Mouse (Mus musculus) heart, adult 9 months (tissue): ENCODE data around the gene Cep170b.

Experiments
- DNase-seq, 2 experiments: peaks; one replicate each; pipeline ENCODE4 v3.0.0; 2022; ENCODE audit warnings: low spot score in 2 of 2

The Cep170b gene

DNA sequence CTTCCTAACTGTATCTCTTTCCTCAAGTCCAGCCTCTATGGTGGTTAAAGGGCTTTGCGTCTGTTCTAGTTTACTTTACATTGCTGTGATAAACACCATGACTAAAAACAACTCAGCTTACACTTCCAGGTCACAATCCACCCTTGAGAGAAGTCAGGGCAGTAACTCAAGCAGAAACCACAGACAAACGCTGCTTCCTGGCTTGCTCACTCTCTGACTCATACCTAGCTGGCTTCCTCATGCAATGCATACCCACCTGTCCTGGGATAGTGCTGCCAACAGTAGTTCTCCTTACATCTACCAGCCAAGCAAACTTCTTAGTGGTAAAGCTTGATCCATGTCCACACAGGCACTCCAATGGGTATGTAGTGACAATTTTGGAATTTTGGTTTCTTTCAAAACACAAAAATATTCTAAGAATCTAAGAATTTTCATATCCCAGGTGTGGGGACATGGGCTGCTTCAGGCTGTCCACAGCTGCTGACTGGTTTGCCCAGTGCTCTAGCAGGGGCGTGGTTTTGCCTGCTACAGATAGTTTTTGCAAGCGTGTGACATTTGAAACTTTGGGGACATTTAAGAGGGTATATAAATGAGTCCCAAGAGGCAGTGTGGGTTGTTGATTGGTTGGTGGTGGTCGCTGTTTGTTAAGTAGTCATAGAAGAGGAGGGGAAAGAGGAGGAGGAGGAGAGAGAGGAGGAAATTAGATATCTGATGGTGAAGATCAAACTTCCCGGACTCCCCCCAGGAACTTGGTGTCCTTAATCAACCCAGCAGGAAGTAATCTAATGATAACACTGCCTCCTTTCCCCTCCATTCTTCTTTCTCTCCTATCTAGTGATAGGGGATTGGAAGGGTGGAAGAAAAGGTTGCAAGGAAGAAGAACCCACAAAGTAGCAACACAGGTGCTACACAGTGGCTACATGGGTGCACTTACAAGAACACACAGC is 17.6 kb upstream of the Cep170b start:
- no peak for DNase-seq

DNA sequence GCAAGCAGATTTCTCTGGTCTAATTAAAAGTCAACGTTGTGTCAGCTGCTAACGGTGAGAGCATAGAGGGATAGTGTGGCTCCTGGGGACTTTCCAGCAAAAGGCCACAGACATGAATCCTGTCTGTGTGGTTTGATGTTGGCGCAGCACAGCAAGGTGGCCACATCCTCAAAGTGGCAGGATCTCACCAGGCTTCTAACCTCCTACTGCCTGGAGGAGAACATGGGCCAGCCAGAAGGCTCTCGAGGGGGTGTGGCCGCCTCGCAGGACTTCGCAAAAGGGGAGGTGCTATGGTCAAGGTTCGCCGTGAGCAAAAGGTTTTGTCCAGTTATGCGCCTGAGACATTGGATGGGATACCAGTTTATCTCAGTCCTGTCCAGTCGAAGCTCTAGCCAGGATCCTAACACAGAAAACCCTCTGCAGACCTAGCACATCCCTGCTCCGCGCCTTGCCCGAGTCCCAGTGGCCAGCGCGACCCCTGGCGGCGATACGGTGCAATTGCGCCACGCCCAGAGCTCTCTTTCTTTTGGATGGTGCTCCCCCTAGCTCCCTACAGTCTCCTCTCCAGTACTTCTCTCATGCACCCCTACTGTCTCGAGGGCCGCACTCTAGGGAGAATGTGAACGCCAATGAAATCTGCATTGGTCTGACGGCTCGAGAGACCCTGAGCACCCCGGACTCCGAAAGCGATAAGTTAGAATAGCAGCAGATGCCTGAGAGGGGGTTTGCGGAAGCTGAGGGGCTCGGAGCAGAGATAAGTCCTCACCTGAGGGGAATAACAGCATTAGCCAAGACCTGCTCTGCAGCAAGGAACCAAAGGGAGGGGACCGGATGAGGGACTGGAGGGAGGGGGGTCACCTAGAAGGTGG is 13.3 kb upstream of the Cep170b start:
- peak; percentile 81 to 88 for DNase-seq

DNA sequence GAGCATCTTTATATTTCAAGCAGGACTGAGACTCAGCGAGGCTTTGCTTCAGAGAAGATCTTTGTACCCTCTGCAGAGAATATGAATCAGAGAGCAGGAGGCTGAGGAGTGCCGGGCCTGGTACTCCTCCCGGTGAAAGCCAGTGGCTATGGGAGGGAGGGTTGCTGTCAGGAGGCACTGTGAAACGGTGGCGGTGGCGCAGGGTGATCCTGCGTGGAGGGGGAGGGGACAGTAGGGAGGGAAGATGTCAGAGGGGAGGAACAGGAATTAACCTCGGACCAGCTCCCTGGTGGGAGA is 12.7 kb upstream of the Cep170b start:
- no peak for DNase-seq

DNA sequence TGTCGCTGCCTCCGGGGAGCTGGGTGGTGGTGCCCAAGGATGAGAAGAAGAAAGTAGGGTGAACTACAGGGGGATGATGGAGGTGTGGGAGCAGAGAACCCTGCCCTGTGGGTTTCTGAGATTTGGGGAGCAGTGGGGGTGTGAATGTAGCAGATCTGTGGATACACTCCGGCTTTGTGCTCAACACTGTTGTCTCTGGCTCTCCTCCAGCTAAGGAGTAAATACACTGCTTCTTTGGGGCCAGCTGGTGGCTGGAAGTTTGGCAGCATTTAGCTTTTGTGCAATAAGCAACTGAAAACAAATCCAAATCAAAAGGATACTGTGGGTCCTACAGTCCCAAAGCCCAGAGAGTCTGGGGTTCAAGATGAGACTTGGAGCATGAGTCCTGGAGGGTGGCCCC is 6.3 kb upstream of the Cep170b start:
- DNase-seq: peak; percentile 39 to 52

DNA sequence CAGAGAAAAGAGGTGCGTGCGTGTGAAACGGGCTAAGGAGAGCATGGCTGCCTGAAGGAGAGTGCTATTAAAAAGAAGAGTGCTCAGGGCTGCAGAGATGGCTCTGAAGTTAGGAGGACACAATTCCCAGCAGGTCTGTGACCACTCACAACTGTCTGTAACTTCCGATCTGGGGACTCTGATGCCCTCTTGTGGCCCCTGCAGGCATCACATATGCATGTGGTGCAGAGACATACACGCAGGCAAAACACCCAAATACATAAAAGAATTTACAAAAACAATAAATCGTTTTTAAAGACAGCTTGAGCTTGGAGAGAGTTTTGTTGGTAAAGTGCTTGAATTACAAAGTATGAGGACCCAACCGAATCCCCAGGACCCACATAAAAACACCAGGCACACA is 3.1 kb upstream of the Cep170b start:
- no peak for DNase-seq

DNA sequence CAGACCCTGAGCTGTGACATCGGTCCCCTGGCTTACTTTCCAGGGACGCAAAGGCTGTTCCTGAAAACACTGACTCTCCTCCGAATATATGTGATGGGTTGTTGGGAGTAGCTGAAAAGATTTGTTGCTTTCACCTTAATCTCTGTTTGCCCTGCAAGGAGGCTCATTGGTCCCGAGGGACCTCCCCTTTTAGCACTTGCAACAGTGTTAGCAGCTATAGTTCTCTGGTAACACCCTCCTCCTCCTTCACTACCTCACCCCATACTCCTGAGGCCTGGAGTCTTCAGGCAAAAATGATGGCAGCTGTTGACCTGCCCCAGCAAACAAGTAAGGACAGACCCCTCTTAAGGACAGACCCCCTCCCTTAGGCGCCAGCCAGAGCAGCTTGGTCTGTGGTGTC is 1.3 kb upstream of the Cep170b start:
- no peak for DNase-seq

DNA sequence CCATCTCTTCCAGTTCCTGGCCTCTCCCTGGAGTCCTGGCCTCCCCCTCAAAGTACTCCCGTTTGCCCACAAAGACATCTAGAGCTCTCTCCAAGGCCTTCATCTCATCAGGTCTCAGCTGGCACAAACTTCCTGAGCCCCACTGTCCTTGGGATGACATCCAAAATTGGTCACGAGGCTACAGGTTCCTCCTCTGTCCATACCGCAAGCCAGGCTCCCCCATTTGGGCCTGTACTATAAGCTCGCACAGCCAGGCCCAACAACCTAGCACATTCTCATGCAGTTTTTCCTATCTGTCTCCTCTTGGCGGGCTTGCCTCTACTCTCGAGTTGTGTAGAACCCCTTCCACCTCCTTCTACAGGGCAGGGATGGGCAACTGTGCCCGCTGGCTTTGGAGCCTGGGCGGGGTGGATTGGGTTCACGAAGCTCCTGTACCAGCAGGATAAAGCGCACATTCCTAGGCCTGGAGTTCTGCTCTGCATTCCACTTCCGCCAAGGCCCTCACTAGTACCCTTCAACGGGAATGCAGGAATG is 702 bp downstream of the Cep170b start:
- no peak for DNase-seq

DNA sequence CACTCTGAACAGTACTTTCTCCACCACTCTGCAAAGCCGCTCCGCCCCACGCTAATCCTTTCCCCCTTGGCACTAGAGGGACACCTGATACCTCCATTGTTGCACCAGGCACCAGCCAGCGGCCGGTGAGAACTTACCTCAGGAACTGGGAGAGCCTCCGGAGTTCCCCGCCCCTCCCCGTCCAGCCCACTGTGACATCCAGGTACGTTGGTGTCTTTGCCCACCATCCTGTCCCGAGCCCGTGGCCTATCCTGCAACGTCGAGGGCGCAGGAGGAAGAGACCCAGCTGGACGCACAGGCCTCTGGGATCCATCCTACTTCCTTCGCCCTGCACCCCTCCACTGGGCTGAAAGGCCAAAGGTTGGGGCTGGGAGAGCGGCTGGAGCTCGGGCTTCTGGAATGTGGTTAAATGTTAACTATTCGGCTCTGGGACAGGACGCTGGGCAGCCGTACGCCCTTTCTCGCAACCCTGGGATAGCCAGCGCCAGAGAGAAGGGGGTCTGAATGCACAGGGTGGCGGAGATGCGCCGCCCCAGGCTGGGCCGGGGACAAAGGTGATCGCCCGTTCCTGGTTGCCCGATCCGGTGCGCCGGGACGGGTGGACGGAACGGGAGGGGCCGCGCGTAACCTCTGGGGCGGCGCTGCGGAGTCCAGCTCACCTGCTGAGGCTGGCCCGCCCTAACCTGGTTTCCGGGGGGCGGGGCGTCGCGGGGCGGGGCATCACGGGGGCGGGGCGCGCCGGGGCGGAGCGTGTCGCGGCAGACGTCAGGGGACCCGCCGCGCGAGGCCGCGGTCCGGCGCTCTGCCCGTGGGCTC is 1.4 kb downstream of the Cep170b start:
- DNase-seq: no peak

DNA sequence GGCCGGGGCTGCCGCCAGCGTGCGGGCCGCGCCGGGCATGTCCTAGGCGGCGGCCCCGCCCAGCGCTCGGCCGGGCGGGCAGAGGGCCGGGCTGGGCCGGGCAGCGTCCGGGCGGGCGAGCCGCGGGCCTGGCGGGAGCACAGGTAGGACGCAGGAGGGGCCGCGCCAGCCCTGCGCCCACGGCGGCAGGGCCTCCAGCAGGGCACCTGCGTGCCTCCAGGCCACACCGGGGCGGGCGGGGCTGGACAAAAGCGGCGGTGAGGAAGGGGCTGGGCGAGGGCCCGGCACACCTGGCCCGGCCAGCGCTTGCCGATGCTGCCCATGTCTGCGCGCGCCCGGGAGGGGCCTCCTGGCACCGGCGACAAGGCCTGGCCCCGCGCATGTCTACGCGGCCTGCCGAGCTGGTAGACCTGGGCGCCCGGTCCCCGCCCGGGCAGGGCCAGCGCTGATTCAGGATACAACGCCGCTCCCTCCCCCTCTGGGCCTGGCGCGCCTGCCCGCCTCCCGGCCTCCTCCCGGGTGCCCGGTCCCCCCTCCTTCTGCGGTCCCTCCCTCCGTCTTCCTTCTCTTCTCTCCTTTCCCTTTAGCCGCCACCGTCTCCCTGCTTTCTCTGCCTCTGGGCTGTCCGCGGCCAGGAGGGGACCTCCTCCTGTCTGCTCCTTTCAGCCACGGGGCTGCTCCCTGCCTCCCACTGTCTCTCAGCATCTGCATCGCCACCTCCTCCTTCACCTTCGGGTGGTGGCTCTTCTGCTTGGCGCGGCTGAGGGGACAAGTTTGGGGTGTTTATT is 2.2 kb downstream of the Cep170b start:
- peak in 1 of 2 experiments; percentile 39 for DNase-seq

DNA sequence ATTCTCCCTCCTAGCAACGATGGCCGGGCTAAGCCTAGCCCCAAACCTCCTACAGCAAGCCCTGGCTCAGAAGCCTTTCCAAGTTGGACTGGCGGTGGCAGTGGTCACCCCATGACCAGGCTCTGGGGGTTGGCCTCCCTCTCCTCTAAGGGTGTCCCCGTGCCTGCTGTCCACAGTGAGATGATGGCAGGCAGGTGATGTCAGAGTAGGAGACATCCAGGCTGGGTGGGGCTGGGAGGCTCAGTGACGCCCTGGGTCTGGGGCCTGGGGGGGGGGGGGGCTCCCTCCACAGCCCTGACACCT is 2.7 kb downstream of the Cep170b start:
- no peak for DNase-seq

DNA sequence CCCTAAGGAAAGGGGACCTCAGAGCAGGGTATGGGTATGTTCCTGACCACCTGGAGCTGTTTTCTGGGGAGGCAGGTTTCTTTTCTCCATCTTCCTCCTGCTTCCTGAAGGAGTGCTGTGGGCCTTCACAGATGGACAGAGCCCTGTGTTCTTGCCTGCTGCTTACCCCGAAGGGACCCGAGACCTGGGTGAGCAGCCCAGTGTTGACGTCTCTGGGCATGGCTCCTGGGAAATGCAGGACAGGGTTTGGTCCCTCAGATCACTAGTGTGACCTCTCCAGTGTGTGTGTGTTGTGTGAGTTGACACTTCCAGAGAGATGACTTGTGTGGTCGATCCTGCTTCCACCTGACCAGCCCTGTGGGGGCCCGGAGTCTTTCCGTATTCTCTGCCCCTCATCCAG is 3.2 kb downstream of the Cep170b start:
- DNase-seq: no peak

DNA sequence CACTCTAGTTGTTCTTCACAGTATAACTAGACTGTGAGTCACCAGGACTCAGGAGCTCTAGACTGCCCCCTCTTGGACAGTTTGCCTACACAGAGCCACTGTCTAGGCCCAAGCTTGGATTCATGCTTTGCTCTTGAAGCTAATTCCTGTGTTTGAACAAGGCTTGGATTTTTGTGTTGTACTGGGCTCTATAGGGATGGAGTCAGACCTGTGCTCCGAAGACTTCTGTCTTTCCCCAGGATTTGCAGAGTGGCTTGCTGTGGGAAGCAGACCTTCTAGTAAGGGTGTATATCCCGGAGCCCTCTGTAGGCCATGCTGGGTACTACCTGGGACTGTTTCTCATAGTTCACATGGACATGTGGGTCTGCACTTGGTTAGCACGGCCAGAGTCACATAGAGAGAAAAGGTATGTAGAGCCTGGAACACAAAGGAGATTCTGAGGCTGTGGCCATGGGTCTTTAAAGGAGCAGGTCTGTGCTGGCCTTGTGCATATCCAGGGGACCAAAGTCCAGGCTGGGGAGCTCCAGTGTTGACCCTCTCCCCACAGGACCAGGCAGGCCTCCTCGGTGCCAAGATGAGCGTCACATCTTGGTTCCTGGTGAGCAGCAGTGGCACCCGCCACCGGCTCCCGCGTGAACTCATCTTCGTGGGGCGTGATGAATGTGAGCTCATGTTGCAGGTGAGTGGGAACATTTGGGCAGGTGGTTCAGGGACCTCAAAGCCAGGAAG is 4.0 kb downstream of the Cep170b start:
- peak in 1 of 2 experiments; percentile 61 for DNase-seq

DNA sequence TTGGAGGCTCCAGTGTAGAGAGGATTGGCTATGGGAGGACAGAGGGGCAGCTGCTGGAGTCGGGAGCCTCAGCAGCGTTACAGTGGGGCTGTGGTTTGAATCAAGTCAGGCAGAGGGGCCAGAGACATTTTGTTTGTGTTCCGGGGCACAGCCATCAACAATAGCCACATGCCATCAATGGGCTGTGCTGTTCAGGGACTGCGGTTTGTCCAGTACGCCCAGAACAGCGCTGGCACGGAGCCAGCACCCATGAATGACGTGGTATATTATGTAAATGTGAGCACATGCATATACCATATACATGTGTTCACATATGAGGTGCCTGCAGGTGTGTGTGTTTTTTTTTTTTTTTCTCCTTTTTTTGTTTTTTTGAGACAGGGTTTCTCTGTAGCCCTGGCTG is 7.5 kb downstream of the Cep170b start:
- DNase-seq: no peak

DNA sequence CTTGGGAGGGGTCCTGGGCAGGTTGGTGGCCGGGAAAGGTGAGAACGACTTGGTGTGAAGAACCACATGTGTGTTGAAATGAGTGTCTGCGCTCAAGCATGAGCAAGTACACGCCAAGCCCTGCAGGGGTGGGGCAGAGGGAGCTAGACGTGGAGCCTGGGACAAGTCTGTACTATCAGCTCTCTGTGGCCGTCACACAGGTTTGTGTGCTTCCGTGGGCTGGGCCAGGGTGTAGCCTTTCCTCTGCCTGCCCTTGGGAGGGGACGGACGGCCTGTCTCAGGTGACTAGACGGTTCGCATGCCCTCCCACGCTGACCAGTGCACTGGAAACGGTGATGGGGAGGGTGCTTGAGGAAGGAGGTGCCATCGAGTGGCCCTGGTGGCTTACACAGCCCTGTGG is 10.6 kb downstream of the Cep170b start:
- DNase-seq: no peak

DNA sequence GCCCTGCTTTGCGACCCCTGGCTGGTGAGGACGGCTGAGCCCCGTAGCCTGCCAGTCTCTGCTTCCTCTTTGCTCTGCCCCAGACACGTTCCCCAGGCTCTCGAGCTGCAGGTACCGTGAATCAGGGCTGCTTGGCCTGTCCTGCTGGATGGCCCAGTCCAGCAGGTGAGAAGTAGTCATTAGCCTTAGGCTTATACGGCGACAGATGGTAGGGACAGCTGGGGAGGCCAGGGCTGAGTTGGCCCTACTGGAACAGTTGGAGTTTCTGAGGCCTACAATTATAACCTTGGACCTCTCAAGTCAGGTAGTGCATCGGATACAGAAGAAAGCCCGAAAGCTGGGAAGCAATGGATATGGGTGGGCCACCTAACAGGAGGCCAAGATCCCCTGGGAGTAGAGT is 12.3 kb downstream of the Cep170b start:
- DNase-seq: no peak

DNA sequence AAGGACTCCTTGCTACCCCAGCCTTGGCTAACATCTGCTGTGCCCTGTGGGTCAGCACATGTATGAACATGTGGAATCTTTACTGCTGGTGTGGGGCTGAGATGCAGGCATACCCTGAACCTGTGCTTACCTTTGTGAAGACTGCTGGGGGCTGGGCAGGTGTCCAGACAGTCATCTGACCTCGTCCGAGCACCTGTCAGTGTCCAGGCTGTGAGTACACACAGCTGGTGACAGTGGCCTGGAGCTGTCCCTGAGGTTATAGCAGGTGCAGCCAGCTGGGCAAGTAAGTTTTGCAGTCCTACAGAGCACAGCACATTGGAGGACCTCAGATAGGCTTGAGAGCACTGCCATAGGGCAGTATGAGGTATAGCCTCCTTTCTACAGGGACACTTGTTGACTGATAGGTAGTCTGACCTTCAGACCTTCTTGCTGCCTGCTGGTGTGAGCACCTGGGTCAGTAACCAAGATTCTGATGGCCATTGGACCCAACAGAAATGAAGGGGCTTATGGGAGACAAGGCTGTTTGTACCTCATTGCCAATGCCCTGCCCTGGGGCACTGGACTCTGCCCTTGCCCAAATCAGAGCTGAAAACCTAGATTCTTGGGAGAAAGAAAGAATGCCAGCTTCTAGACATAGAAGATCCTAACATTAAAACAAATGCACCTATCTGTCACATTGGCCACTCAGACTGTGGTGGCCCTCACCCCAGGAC is 14.0 kb downstream of the Cep170b start:
- DNase-seq: no peak

DNA sequence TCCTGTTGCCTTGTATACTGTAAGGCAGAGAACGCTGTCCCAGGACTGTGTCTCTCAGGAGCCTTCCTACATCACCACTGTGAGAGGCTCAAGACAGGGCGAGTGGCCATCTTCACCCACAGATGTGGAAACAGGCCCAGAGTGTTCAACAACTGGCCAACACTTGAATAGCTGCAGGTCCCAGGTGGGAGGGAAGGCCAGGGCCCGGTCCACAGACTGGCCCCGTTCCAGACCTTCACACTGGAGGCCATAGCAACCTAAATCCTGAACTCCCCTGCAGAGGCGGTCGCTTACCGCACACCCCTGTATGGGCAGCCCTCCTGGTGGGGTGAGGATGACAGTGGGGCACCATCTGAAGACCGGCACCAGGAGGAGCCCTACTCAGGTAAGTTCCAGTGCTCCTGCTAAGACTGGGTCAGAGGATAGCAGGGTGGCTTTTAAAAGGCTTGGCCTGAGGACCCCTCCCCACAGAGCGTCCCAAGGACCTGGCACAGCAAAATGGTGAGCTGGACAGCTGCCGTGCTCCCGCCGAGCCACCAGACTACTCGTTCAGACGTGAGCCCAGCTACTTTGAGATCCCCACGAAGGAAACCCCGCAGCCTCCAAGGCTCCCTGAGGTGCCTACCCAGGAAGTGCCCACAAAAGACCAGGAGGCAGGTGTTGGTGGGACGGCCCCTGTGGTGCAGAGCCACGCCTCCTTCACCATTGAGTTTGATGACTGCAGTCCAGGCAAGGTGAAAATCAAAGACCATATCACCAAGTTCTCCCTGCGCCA is 14.8 kb downstream of the Cep170b start:
- DNase-seq: no peak

DNA sequence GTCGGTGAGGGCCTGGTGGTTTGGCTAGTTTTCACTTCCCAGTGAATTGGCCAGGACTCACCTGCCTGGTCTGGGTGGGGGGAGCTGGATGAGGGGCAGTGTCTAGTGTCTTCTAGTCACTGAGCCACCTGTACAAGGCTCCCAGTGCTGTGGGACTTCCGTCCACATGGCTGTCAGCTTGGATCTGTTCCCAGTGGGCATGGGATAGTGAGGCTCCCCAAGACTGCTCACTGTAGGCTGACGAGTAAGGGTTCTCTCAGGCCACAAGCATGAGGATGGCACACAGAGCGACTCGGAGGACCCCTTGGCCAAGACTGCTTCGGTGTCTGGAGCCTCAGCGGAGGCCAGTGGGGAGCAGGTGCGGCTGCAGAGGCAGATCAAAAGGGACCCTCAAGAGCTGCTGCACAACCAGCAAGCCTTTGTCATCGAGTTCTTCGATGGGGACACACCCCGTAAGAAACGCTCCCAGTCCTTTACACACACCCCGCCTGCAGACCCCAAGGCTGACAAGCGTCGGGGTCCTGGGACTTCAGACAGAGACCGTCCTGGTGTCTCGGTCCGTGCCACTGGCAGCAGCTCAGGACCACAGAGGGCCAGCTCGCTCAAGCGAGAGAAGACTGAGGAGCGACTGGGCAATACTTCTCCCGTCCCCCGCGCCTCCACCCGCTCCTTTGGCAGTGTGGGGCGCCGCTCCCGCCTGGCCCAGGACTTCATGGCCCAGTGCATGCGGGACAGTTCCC is 15.8 kb downstream of the Cep170b start:
- no peak for DNase-seq

DNA sequence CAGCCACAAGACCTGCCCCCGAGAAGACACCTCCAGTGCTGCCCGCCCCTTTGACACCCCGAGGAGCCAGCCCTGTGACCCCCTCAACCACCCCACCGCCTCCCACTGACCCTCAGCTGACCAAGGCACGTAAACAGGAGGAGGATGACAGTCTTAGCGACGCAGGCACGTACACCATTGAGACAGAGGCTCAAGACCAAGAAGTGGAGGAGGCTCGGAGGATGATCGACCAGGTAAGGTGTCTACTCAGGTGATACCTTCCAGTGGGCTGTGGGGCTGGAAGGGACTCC is 16.3 kb downstream of the Cep170b start:
- DNase-seq: no peak
